Mouse (Mus musculus): ENCODE results near the gene Nat8f6. TPM values are rescaled to one million over a fixed set of nuclear protein-coding genes. Genes with fewer than 3 reads are reported as not detected.
"Not testable (repeated sequence)": the region's sequence is repeated elsewhere in the genome, so short reads cannot be mapped to it uniquely, and the experiment has no call there.

Nat8f6 gene
- polyA plus RNA-seq, 1 experiment, result not detected

DNA sequence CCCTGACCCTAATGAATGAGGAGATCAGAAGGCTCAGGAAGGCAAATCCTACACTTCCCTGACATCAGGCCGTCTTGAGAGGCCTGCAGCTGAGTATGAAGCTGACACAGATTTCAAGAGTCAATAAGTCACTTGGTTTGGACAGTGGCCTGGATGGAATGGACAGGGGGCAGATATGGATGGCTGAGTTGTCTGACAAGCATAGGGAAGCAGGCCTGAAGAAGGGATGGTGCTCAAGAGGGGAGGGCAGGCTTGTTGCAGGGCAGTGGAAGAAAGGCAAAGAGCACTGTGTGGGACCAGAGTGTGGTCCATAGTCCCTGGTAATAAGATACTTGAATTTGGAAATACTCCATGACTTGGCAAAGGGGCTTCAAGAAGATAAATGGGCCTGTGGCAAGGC lies 8.7 kb upstream of the Nat8f6 start:
- DNase-seq (ENCODE audit: low read depth), result no peak
- TF ChIP-seq POLR2A (IDR thresholded peaks at IDR 0.05; ENCODE audit: borderline replicate concordance, extremely low read depth, insufficient read depth, insufficient read length, poor library complexity, severe bottlenecking) (no peak), CTCF (IDR thresholded peaks at IDR 0.05; ENCODE audit: borderline replicate concordance, extremely low read depth, insufficient read depth, insufficient read length) (no peak)

DNA sequence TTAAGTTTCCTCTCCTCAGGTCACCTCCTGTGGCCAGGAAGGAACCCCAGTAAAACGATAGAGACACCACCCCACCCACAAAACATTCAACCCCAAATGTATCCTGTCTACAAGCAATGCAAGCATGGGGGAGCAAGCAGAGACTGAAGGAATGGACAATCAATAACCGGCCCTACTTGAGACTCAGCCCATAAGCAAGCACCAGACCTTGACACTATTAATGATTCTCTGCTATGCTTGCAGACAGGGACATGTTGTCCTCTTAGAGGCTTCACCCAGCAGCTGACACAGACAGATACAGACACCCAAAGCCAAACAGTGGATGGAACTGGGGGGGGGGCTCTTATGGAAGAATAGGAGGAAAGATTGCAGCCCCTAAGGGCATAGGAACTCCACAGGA lies 5.1 kb upstream of the Nat8f6 start:
- no peak for TF ChIP-seq CTCF (IDR thresholded peaks at IDR 0.05; ENCODE audit: borderline replicate concordance, extremely low read depth, insufficient read depth, insufficient read length)
- TF ChIP-seq POLR2A (IDR thresholded peaks at IDR 0.05; ENCODE audit: borderline replicate concordance, extremely low read depth, insufficient read depth, insufficient read length, poor library complexity, severe bottlenecking), result no peak

DNA sequence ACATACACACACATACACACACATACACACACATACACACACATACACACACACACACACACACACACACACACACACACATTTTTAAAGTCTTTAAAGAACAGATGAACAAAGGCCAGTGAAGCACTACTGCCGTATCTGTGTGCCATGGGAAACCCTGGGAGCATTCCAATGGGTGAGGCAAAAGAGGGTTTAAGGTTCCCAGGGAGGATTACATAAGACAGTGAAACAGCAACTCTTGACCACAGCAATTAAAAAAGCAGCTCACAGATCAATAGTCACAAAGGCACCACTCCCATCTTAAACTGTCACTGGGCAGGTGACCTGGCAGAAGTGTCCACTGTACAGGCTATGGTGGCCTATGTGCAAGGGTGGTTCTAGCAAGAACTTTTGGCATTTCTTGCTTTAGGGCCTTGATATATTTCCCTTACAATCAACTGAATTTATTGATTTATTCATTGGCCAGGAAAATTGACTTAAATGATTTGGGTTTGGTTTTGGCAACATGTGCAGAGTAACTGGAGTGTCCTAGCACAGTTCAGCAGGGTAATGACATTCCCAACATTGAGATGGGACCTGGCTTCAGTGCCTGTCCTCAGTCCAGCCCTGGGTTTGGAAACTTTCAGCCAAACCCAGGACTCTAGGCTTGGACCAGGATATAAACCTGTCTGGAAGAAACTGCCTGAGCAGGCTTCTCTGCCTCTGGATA lies 2.8 kb upstream of the Nat8f6 start:
- DNase-seq (ENCODE audit: low read depth), result no peak

More for the DNA sequence above, 5.1 kb upstream of the Nat8f6 start:
- no peak for DNase-seq (ENCODE audit: low read depth)

DNA sequence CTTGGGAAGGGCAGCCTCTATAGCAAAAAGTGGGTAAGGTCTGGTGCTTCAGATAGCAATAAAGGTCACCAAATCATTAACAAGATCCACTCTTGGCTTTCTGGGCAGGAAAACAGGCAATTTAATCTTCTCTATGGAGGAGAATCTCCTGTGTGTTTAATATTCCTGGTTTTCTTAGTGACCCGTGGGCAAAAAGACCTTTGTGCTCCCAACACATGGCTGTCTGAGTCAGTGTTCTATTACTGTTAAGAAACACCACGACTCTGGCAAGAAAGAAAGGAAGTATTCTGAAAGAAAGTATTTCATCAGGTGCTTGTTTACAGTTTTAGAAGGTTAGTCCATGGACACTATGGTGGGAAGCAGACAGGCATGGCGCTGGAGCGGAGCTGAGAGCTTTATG lies 1.5 kb upstream of the Nat8f6 start:
- no peak for DNase-seq (ENCODE audit: low read depth)

More for the DNA sequence above, 2.8 kb upstream of the Nat8f6 start:
- no peak for TF ChIP-seq POLR2A (IDR thresholded peaks at IDR 0.05; ENCODE audit: borderline replicate concordance, extremely low read depth, insufficient read depth, insufficient read length, poor library complexity, severe bottlenecking)
- TF ChIP-seq CTCF (IDR thresholded peaks at IDR 0.05; ENCODE audit: borderline replicate concordance, extremely low read depth, insufficient read depth, insufficient read length), result no peak

DNA sequence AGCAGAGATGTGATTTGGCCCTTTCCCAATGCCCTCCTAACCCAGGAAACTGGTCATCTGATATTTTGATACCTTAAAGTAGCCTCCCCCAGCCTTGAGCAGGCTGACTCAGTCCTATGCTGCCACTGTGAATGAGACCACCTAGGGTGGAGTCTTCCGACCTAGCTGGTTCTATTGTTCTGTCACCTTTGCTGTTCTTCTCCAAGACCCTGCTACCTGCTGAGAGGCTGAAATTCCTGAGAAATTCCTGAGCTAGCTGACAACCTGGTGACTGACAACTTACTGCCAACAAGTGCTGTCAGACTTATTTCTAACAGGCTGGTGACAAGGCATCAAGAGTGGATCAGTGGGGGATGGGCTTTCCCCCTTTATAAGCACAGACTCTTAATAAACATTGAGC lies 2.4 kb downstream of the Nat8f6 start:
- no peak for DNase-seq (ENCODE audit: low read depth)
- TF ChIP-seq CTCF (IDR thresholded peaks at IDR 0.05; ENCODE audit: borderline replicate concordance, extremely low read depth, insufficient read depth, insufficient read length), result no peak
- TF ChIP-seq POLR2A (IDR thresholded peaks at IDR 0.05; ENCODE audit: borderline replicate concordance, extremely low read depth, insufficient read depth, insufficient read length, poor library complexity, severe bottlenecking), result no peak

More for the DNA sequence above, 1.5 kb upstream of the Nat8f6 start:
- TF ChIP-seq POLR2A (IDR thresholded peaks at IDR 0.05; ENCODE audit: borderline replicate concordance, extremely low read depth, insufficient read depth, insufficient read length, poor library complexity, severe bottlenecking), result no peak

DNA sequence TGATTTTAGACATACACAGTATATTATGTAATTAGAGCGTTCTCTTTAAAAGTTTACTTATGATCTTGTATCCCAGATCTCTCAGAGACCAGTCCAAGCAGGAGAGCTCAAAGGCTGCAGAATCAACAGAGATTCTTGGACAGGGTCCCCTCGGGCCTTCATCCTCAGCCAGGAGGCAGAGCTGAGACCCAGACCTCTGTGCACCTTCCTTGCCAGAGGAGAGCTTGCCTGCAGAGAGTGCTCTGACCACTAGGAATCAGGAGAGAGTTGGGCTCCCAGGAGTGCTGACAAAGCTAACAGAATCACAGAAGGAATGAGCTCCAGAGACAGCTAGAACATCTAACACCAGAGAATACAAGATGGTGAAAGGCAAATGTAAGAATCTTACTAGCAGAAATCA lies 7.4 kb downstream of the Nat8f6 start:
- no peak for DNase-seq (ENCODE audit: low read depth)
- TF ChIP-seq POLR2A (IDR thresholded peaks at IDR 0.05; ENCODE audit: borderline replicate concordance, extremely low read depth, insufficient read depth, insufficient read length, poor library complexity, severe bottlenecking), result no peak
- no peak for TF ChIP-seq CTCF (IDR thresholded peaks at IDR 0.05; ENCODE audit: borderline replicate concordance, extremely low read depth, insufficient read depth, insufficient read length)

DNA sequence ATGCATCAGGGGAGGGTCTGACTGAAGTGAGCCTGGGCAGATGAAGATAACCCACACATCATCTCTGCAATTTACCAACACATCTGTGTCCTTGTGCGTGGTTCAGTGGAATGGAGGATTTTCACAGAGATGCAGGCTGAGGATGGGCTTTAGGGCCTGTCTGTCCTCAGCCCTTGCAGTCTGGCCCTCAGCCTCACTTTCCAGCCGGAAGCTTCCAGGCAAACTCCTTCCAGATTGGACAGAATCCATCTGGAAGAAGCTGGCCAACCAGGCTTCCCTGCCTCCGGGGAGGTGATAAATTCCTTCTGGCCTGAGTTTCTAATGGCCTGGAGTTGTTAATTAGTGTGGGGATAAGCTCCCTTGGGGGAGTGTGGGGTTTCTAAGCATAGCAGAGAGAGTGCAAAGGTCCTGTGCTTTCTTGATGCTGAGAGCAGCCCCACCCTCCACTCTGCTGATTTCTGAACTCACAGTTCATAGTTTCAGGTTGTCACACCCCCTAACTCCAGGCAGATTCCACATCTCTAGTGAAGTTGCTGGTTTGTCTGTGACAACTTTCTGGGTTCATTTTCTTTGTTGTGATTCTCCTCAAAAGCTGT lies 9.7 kb downstream of the Nat8f6 start:
- DNase-seq (ENCODE audit: low read depth), result not testable (repeated sequence)

DNA sequence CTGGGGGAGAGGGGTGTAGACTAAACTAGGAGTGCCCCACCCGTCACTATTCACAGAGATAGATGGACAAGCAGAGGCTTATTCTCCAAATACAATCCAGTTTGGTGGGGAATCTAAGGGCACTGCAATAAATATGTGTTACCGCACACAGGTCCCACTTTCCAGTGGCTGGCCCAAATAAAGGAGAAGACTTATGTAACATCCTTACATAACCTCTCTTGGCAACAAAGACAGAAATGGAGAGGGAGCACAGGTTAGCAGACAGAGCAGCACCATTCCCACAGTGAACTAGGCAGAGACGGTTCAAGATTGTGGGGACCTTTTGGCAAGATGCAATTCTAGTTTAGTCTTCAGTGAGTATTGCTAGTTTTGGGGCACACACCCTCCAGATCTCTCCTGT lies 10.2 kb downstream of the Nat8f6 start:
- DNase-seq (ENCODE audit: low read depth), result not testable (repeated sequence)

DNA sequence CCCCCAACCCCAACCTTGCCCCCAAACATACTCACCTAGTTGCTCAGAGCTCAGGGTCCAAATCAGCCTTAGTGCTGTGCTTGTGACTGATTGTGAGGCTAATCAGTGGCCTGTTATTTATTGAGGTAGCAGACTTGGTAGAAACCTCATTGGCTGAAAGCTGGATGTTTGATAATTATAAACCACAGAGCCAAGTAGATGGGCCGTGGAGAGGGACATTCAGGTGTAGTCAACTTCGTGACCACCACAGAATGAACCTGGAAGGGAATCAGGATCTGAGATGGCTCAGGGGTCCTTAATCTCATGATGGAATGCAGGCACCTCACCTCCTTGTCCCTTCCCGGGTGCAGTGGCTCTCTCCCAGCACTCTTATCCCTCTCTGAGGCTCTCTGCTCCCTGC lies 11.0 kb downstream of the Nat8f6 start:
- DNase-seq (ENCODE audit: low read depth), result not testable (repeated sequence)

DNA sequence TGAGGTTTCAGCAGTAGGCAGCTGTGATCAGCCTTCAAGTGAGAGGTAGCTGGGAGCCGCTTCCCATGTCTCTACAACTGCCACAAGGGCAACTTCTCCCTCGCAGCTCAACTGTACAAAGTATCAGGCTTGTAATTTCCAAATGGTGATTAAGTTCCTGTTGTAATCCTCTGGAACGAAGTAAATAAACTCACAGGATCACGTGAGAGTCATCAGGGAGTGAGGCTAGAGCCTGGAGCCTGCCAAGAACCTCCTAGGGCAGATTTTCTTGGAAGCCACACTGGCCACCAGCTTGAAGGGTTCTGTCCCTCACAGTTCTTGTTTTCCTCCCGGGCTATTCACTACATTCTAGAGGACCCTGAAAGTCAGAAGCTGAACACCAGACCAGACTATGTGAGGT lies 17.6 kb downstream of the Nat8f6 start:
- not testable (repeated sequence) for DNase-seq (ENCODE audit: low read depth)

DNA sequence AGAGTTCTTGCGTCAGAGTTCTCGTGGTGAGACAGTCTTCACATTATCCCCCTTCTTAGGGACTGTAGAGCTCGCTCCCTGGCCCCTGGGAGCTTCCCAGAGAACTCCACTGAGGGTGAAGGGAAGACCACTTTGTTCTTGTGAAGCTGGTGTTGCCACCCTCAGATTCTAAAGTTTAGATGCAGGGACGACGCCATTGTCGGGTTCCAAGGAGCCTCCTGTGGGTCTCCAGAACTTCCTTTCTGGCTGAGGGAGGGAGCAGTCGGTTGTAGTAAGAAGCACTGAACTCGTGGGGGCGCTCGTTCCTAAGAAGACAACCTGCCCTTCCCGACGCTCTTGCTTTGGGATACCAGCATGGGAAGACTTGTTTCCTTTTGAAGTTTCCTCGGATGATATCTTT lies 55.2 kb downstream of the Nat8f6 start, which contains the start of gene Nat8f3:
Gene Nat8f3 (minus strand): TSS at position 223 of the 400 bp plus-strand sequence.
- peak; percentile 13 for DNase-seq (ENCODE audit: low read depth)

DNA sequence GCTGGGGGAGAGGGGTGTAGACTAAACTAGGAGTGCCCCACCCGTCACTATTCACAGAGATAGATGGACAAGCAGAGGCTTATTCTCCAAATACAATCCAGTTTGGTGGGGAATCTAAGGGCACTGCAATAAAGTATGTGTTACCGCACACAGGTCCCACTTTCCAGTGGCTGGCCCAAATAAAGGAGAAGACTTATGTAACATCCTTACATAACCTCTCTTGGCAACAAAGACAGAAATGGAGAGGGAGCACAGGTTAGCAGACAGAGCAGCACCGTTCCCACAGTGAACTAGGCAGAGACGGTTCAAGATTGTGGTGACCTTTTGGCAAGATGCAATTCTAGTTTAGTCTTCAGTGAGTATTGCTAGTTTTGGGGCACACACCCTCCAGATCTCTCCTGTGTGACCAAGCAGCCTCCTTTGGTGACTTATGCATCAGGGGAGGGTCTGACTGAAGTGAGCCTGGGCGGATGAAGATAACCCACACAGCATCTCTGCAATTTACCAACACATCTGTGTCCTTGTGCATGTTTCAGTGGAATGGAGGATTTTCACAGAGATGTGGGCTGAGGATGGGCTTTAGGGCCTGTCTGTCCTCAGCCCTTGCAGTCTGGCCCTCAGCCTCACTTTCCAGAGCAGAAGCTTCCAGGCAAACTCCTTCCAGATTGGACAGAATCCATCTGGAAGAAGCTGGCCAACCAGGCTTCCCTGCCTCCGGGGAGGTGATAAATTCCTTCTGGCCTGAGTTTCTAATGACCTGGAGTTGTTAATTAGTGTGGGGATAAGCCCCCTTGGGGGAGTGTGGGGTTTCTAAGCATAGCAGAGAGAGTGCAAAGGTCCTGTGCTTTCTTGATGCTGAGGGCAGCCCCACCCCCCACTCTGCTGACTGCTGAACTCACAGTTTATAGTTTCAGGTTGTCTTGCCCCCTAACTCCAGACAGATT lies 57.4 kb downstream of the Nat8f6 start:
- DNase-seq (ENCODE audit: low read depth), result not testable (repeated sequence)

DNA sequence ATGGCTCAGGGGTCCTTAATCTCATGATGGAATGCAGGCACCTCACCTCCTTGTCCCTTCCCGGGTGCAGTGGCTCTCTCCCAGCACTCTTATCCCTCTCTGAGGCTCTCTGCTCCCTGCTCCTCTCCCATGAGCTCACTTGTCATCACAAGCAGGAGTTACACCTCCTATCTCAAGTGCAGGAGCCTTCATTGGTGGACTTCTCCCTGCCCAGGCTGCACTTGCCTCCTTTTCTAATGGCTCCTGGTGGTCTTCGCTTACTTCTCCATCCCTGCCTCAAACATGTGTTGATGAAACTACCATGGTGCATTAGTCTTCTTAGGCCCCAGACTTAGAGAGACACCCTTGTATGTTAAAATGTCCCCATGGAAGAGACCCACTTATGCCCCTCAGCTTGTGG lies 58.1 kb downstream of the Nat8f6 start:
- not testable (repeated sequence) for DNase-seq (ENCODE audit: low read depth)

Other genes starting within 250 kb of the Nat8f6 start
- gene Alms1, start 233.4 kb downstream of the Nat8f6 start, polyA plus RNA-seq (2012; rRNA removed), result 5.3 and 7.1 TPM in 2 replicates
- gene Nat8f7, start 107.7 kb downstream of the Nat8f6 start, polyA plus RNA-seq (2012; rRNA removed), result not detected in 2 replicates
- gene Nat8f3, start 55.2 kb downstream of the Nat8f6 start, polyA plus RNA-seq (2012; rRNA removed), result 0.08 TPM in 1 of 2 replicates, not detected in the other
- gene Nat8f5, start within 50 bp of the Nat8f6 start, polyA plus RNA-seq (2012; rRNA removed), result not detected in 2 replicates
- gene Nat8, start 11.1 kb upstream of the Nat8f6 start, polyA plus RNA-seq (2012; rRNA removed), result not detected in 2 replicates
- 0.03 and 0.10 TPM in 2 replicates for gene Nat8f2, start 48.2 kb upstream of the Nat8f6 start, polyA plus RNA-seq (2012; rRNA removed)
- gene Nat8f4, start 83.9 kb upstream of the Nat8f6 start, polyA plus RNA-seq (2012; rRNA removed), result 4.5 and 5.5 TPM in 2 replicates
- gene Tprkb, start 90.9 kb upstream of the Nat8f6 start, polyA plus RNA-seq (2012; rRNA removed), result 35.5 and 40.7 TPM in 2 replicates
- 16.5 and 17.1 TPM in 2 replicates for gene Nat8f1, start 94.7 kb upstream of the Nat8f6 start, polyA plus RNA-seq (2012; rRNA removed)
- 157 and 169 TPM in 2 replicates for gene Dusp11, start 140.7 kb upstream of the Nat8f6 start, polyA plus RNA-seq (2012; rRNA removed)
- gene Figla, start 195.2 kb upstream of the Nat8f6 start, polyA plus RNA-seq (2012; rRNA removed), result 0.15 TPM in 1 of 2 replicates, not detected in the other
- 181 and 191 TPM in 2 replicates for gene Add2, start 207.7 kb upstream of the Nat8f6 start, polyA plus RNA-seq (2012; rRNA removed)